Mouse (Mus musculus): ENCODE results near the gene Bbs7.

Gene Bbs7

GRCm38 (mm10) chr3:36551343-36551742, 61.9 kb downstream of the Bbs7 start:
- peak; percentile 23 for DNase-seq

DNA sequence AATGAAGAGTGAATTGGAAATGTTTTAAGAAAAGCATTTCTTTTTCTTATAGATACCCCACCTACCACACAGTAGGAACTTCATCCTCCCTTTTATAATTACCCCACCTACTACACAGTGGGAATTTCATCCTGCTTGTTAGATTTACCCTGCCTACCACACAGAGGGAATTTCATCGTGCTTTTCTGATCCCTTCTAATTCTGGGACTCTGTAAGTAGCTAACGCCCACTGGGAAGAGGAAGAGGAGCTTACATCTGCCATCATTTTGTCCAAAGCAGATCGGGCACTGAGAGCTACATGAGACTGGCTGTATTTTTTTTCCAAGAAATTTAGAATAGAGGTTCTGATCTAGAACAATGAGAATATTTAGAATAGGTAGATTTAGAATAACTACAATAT, 68.3 kb downstream of the Bbs7 start:
- DNase-seq: no peak

GRCm38 (mm10) chr3:36541399-36541798, 71.9 kb downstream of the Bbs7 start:
- DNase-seq: no peak

- DNase-seq: no peak
Measured at GRCm38 (mm10) chr3:36540756-36541155, 72.5 kb downstream of the Bbs7 start.

DNA sequence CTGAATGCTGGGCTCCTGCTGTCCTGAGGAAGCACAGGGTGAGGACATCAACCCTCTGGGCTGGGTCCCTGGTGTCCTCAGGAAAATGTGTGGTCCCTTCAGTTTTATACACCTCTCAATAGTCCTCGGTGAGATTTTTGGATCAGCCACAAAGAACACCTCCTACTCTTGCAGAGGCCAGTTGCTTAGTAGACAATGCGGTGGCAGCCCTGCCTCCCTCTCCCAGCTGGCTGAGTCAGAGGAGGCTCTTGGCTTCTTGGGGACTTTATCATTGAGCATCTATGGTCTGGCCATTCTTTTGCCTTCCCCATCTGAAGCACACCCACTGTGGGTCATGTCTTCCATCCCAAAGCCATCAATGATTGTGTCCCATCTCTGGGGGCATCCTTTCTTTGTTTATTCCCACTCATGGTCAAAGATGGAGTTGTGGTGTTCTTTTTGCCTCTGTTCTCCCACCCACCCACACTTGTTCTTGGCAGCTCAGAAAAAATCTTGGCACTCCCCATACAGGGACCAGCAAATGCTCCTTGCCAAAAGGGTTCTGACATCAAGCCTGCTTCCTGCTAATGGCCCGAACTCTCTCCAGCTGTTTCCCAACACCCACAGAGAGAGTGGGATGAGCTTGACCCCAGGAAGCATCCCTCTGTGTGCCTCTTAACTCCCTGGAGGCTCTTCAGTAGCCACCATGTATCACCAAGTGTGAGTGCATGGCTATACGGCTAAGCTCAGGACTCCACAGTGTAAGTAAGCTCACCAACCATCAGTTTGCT, 75.4 kb downstream of the Bbs7 start:
- DNase-seq: no peak

- no peak for DNase-seq
Measured at GRCm38 (mm10) chr3:36536041-36536440, 77.2 kb downstream of the Bbs7 start.

- DNase-seq: no peak
Measured at GRCm38 (mm10) chr3:36533201-36533672, 80.0 kb downstream of the Bbs7 start.

- no peak for DNase-seq
Measured at GRCm38 (mm10) chr3:36532738-36533137, 80.5 kb downstream of the Bbs7 start.

- DNase-seq: no peak
Measured at GRCm38 (mm10) chr3:36531979-36532542, 81.2 kb downstream of the Bbs7 start.

DNA sequence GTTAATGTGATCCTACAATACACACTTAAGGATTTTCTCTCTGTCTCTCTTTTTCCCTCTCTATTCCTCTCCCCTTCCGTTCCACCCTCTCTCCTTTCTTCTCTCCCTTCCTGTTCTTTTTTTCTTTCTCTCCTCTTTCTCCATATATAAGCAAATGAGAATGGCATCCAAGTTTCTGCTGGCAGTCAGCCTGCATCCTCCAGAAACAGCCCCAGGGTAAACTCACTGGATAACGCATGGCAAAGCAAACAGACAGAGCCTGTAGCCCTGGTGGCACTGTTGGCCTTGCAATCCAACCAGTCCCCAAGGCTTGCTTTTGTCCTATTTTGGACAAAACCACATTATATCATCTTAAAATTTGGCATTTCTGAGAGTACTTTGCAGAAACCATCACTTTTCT, 82.0 kb downstream of the Bbs7 start:
- DNase-seq: no peak

- DNase-seq: no peak
Measured at GRCm38 (mm10) chr3:36530781-36531180, 82.5 kb downstream of the Bbs7 start.

- peak; percentile 73 for DNase-seq
Measured at GRCm38 (mm10) chr3:36530345-36530744, 82.9 kb downstream of the Bbs7 start.

- no peak for DNase-seq
Measured at GRCm38 (mm10) chr3:36524466-36524865, 88.8 kb downstream of the Bbs7 start.

All from right cerebral cortex, postnatal 25 days (tissue).